Mouse (Mus musculus) megakaryocyte progenitor cell, adult 5-6 weeks (primary cell): ENCODE data around the gene Krtap10-4. TPM values are rescaled to one million over a fixed set of nuclear protein-coding genes. Genes with fewer than 3 reads are reported as not detected.
"Not testable (repeated sequence)": the region's sequence is repeated elsewhere in the genome, so short reads cannot be mapped to it uniquely, and the experiment has no call there.

Experiments
- ATAC-seq: replicated peaks from 2 replicates; pipeline ENCODE4 v1.8.0; 2016; ENCODE audit warnings: mild to moderate bottlenecking, moderate TSS enrichment, inconsistent platforms; ENCODE audit not compliant: poor library complexity
- total RNA-seq, 2 experiments: library from RNA; stranded (forward) in 1 of 2; stranded (reverse) in 1 of 2; fragments of 157-497, 149-512 nt in 1 of 2; fragments of 200-1000 nt in 1 of 2; gene quantifications; 2 replicates each; pipeline versions ENCODE4 v1.2.3 to v1.2.4; 2015 to 2017

Krtap10-4 gene
- total RNA-seq, 2 experiments from 2014 or later = not detected

- no peak for ATAC-seq
Observed at GRCm38 (mm10) chr10:77794976-77795375, 31.9 kb downstream of the Krtap10-4 start, which contains the start of gene Gm9639. Gm9639 (minus strand) TSS chr10:77795076.

DNA sequence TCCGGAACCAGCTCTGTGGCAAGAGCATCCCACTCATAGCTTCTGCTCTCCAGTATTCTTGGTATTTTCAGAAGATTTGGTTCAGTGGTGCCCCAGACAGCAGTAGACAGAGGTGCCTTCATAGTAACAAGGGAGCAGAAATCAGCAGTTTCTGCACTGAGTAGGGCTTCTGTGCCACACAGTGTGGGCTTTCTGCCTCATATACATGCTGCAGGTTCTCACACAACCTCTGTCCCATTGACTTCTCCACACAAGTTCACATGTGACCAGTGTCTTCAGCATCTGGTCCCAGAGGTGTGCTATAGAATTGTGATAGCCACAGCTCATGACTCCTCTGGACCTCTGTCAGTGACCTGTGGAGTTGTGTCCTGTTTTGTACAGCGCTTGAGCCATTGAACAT is 38.3 kb downstream of the Krtap10-4 start:
- ATAC-seq = no peak

GRCm38 (mm10) chr10:77787876-77788275 is 39.0 kb downstream of the Krtap10-4 start, which contains the start of gene Gm7137:
Gm7137 (minus strand) TSS chr10:77788200.
- not testable (repeated sequence) for ATAC-seq

DNA sequence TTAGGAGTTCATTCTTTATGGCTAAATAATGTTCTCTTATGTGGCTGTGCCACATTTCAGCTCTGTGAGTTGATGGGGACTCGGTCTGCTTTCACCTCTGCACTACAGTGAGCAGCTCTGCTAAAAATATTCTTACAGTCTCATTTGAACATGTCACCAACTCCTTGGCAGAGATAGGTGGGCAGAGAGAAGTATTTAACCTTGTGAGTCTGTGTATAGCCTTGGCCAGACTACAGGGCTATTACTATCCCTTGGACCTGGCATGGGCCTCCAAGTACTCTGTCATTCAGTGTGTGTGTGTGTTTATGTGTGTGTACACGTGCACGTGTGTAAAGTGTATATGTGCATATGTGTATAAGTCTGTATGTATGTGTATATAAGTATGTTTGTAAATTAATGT is 43.5 kb downstream of the Krtap10-4 start:
- ATAC-seq = not testable (repeated sequence)

DNA sequence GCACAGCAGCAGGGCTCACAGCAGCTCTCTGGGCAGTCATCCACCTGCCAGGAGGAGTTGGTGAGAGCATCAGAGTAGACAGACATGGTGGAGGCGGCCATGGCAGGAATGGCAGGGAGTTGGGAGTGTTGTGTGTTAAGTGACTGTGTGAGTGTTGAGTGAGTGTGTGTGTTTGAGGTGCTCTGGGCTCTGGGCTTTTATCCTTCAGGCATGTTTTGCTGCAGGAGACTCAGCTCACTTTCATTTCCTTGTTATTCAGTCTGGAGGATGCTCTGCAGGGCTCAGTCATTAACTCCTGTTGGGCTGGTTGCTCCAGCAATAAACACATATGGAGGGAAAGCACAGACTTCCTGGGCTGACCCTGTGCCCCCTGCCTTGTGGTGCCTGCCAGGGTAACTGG is 44.5 kb downstream of the Krtap10-4 start, which contains the start of gene Gm3250:
Gene Gm3250, minus strand, starts transcription at position 101 of the 400 bp plus-strand sequence.
- not testable (repeated sequence) for ATAC-seq

GRCm38 (mm10) chr10:77776844-77777243 is 50.1 kb downstream of the Krtap10-4 start, which contains the start of gene Gm7138:
Gm7138 (minus strand) TSS chr10:77776944.
- not testable (repeated sequence) for ATAC-seq

Other genes starting within 250 kb of the Krtap10-4 start
Only the 30 nearest of the 34 such genes appear.
- gene Ube2g2, start 204.8 kb downstream of the Krtap10-4 start, total RNA-seq (2015) = 22.8 and 25.1 TPM in 2 replicates
- 30.4 and 34.2 TPM in 2 replicates for gene Ube2g2, start 204.8 kb downstream of the Krtap10-4 start, total RNA-seq (2017)
- gene Tspear, start 140.5 kb downstream of the Krtap10-4 start, total RNA-seq (2015) = 0.12 and 0.96 TPM in 2 replicates
- not detected in 2 replicates for gene Tspear, start 140.5 kb downstream of the Krtap10-4 start, total RNA-seq (2017)
- not detected in 2 replicates for gene Gm19402, start 136.3 kb downstream of the Krtap10-4 start, total RNA-seq (2015)
- not detected in 2 replicates for gene Gm19402, start 136.3 kb downstream of the Krtap10-4 start, total RNA-seq (2017)
- gene Gm9508, start 129.9 kb downstream of the Krtap10-4 start, total RNA-seq (2015) = not detected in 2 replicates
- not detected in 2 replicates for gene Gm9508, start 129.9 kb downstream of the Krtap10-4 start, total RNA-seq (2017)
- not detected in 2 replicates for gene Gm10272, start 120.5 kb downstream of the Krtap10-4 start, total RNA-seq (2015)
- gene Gm10272, start 120.5 kb downstream of the Krtap10-4 start, total RNA-seq (2017) = not detected in 2 replicates
- not detected in 2 replicates for gene Gm10024, start 115.6 kb downstream of the Krtap10-4 start, total RNA-seq (2015)
- gene Gm10024, start 115.6 kb downstream of the Krtap10-4 start, total RNA-seq (2017) = not detected in 2 replicates
- not detected in 2 replicates for gene Gm10142, start 111.3 kb downstream of the Krtap10-4 start, total RNA-seq (2015)
- not detected in 2 replicates for gene Gm10142, start 111.3 kb downstream of the Krtap10-4 start, total RNA-seq (2017)
- gene Krtap12-1, start 106.5 kb downstream of the Krtap10-4 start, total RNA-seq (2015) = not detected in 2 replicates
- not detected in 2 replicates for gene Krtap12-1, start 106.5 kb downstream of the Krtap10-4 start, total RNA-seq (2017)
- not detected in 2 replicates for gene Gm10100, start 100.6 kb downstream of the Krtap10-4 start, total RNA-seq (2015)
- not detected in 2 replicates for gene Gm10100, start 100.6 kb downstream of the Krtap10-4 start, total RNA-seq (2017)
- not detected in 2 replicates for gene Gm18596, start 84.5 kb downstream of the Krtap10-4 start, total RNA-seq (2015)
- gene Gm18596, start 84.5 kb downstream of the Krtap10-4 start, total RNA-seq (2017) = not detected in 2 replicates
- gene Gm9736, start 75.7 kb downstream of the Krtap10-4 start, total RNA-seq (2015) = not detected in 2 replicates
- gene Gm9736, start 75.7 kb downstream of the Krtap10-4 start, total RNA-seq (2017) = not detected in 2 replicates
- gene Gm3233, start 67.4 kb downstream of the Krtap10-4 start, total RNA-seq (2015) = not detected in 2 replicates
- gene Gm3233, start 67.4 kb downstream of the Krtap10-4 start, total RNA-seq (2017) = not detected in 2 replicates
- gene Gm3238, start 55.8 kb downstream of the Krtap10-4 start, total RNA-seq (2015) = not detected in 2 replicates
- not detected in 2 replicates for gene Gm3238, start 55.8 kb downstream of the Krtap10-4 start, total RNA-seq (2017)
- gene Gm7138, start 50.2 kb downstream of the Krtap10-4 start, total RNA-seq (2015) = not detected in 2 replicates
- not detected in 2 replicates for gene Gm7138, start 50.2 kb downstream of the Krtap10-4 start, total RNA-seq (2017)
- not detected in 2 replicates for gene Gm3250, start 44.6 kb downstream of the Krtap10-4 start, total RNA-seq (2015)
- gene Gm3250, start 44.6 kb downstream of the Krtap10-4 start, total RNA-seq (2017) = not detected in 2 replicates
- gene Gm7137, start 38.9 kb downstream of the Krtap10-4 start, total RNA-seq (2015) = not detected in 2 replicates
- gene Gm7137, start 38.9 kb downstream of the Krtap10-4 start, total RNA-seq (2017) = not detected in 2 replicates
- gene Gm9639, start 32.0 kb downstream of the Krtap10-4 start, total RNA-seq (2015) = not detected in 2 replicates
- not detected in 2 replicates for gene Gm9639, start 32.0 kb downstream of the Krtap10-4 start, total RNA-seq (2017)
- gene Gm19668, start 28.0 kb downstream of the Krtap10-4 start, total RNA-seq (2015) = not detected in 2 replicates
- gene Gm19668, start 28.0 kb downstream of the Krtap10-4 start, total RNA-seq (2017) = not detected in 2 replicates
- not detected in 2 replicates for gene Gm9507, start 15.3 kb downstream of the Krtap10-4 start, total RNA-seq (2015)
- gene Gm9507, start 15.3 kb downstream of the Krtap10-4 start, total RNA-seq (2017) = not detected in 2 replicates
- not detected in 2 replicates for gene Gm2696, start 12.4 kb downstream of the Krtap10-4 start, total RNA-seq (2015)
- not detected in 2 replicates for gene Gm2696, start 12.4 kb downstream of the Krtap10-4 start, total RNA-seq (2017)
- not detected in 2 replicates for gene Krtap10-10, start 8.9 kb upstream of the Krtap10-4 start, total RNA-seq (2015)
- not detected in 2 replicates for gene Krtap10-10, start 8.9 kb upstream of the Krtap10-4 start, total RNA-seq (2017)
- not detected in 2 replicates for gene Gm36176, start 19.7 kb upstream of the Krtap10-4 start, total RNA-seq (2015)
- gene Gm36176, start 19.7 kb upstream of the Krtap10-4 start, total RNA-seq (2017) = not detected in 2 replicates
- not detected in 2 replicates for gene Gm10318, start 25.8 kb upstream of the Krtap10-4 start, total RNA-seq (2015)
- not detected in 2 replicates for gene Gm10318, start 25.8 kb upstream of the Krtap10-4 start, total RNA-seq (2017)
- gene Gm3285, start 34.9 kb upstream of the Krtap10-4 start, total RNA-seq (2015) = not detected in 2 replicates
- gene Gm3285, start 34.9 kb upstream of the Krtap10-4 start, total RNA-seq (2017) = not detected in 2 replicates
- gene Lrrc3, start 75.4 kb upstream of the Krtap10-4 start, total RNA-seq (2015) = 0.12 TPM in 1 of 2 replicates, not detected in the other
- not detected in 2 replicates for gene Lrrc3, start 75.4 kb upstream of the Krtap10-4 start, total RNA-seq (2017)
- gene Trpm2, start 143.5 kb upstream of the Krtap10-4 start, total RNA-seq (2015) = 2.7 and 5.1 TPM in 2 replicates
- gene Trpm2, start 143.5 kb upstream of the Krtap10-4 start, total RNA-seq (2017) = 1.4 and 2.9 TPM in 2 replicates
- 6.0 and 6.4 TPM in 2 replicates for gene 1810043G02Rik, start 151.4 kb upstream of the Krtap10-4 start, total RNA-seq (2015)
- gene 1810043G02Rik, start 151.4 kb upstream of the Krtap10-4 start, total RNA-seq (2017) = 5.9 and 11.2 TPM in 2 replicates
- 13.7 and 15.5 TPM in 2 replicates for gene Pfkl, start 183.0 kb upstream of the Krtap10-4 start, total RNA-seq (2015)
- 36.1 and 44.2 TPM in 2 replicates for gene Pfkl, start 183.0 kb upstream of the Krtap10-4 start, total RNA-seq (2017)
- 1.5 and 4.4 TPM in 2 replicates for gene Dnmt3l, start 214.9 kb upstream of the Krtap10-4 start, total RNA-seq (2015)
- gene Dnmt3l, start 214.9 kb upstream of the Krtap10-4 start, total RNA-seq (2017) = 1.3 and 3.2 TPM in 2 replicates
- gene Aire, start 216.5 kb upstream of the Krtap10-4 start, total RNA-seq (2015) = not detected in 2 replicates
- gene Aire, start 216.5 kb upstream of the Krtap10-4 start, total RNA-seq (2017) = not detected in 2 replicates